Mouse (Mus musculus) forebrain, embryonic 13.5 days (tissue): ENCODE data around the gene Msh4. TPM values are rescaled to one million over a fixed set of nuclear protein-coding genes. Genes with fewer than 3 reads are reported as not detected.

Experiments used
- ATAC-seq: fragments of 200-750 bp; cut with Nextera tagmentation; 2 replicates; pipeline ENCODE4 v1.8.0; 2017
- H3K27ac ChIP-seq: fragments of 300-500 bp; sonication (generic); 2 replicates; pipeline ENCODE4 v1.5.1; 2015; ENCODE audit warnings: inconsistent platforms, mild to moderate bottlenecking, moderate library complexity
- H3K27me3 ChIP-seq: fragments of 300-500 bp; sonication (generic); 2 replicates; pipeline ENCODE4 v1.6.1; 2015; ENCODE audit warnings: mild to moderate bottlenecking, inconsistent platforms
- H3K36me3 ChIP-seq: fragments of 300-500 bp; sonication (generic); 2 replicates; pipeline ENCODE4 v1.6.1; 2015; ENCODE audit warnings: mild to moderate bottlenecking, inconsistent platforms; ENCODE audit not compliant: poor library complexity, severe bottlenecking
- H3K4me1 ChIP-seq: fragments of 300-500 bp; sonication (generic); 2 replicates; pipeline ENCODE4 v1.6.1; 2015; ENCODE audit warnings: inconsistent platforms
- H3K4me2 ChIP-seq: fragments of 300-500 bp; sonication (generic); 2 replicates; pipeline ENCODE4 v1.6.1; 2015; ENCODE audit warnings: inconsistent platforms, mild to moderate bottlenecking, moderate library complexity
- H3K4me3 ChIP-seq: fragments of 300-500 bp; sonication (generic); 2 replicates; pipeline ENCODE4 v1.5.1; 2015; ENCODE audit warnings: mild to moderate bottlenecking, inconsistent platforms
- H3K9ac ChIP-seq: fragments of 300-500 bp; sonication (generic); 2 replicates; pipeline ENCODE4 v1.6.1; 2015; ENCODE audit warnings: mild to moderate bottlenecking, inconsistent platforms
- H3K9me3 ChIP-seq: fragments of 300-500 bp; sonication (generic); replicated peaks from 2 replicates; pipeline ENCODE4 v1.6.1; 2016; ENCODE audit warnings: inconsistent platforms
- WGBS: fragments of 180-500 bp; shearing (Covaris S2); methylation state at CpG from one replicate; pipeline ENCODE4 v1.1.7; 2015; 5-methylcytosine and 5-hydroxymethylcytosine counted together
- polyA plus RNA-seq: library from polyadenylated mRNA; unstranded; fragments of >200 nt; fragmentation: Nextera tagmentation; extraction: Ambion mirVana; gene quantifications from 2 replicates; pipeline ENCODE4 v1.2.1, GENCODE M21; 2015

Msh4 gene
- polyA plus RNA-seq, 1 experiment from 2014 or later = 0.13 TPM

- H3K4me1 ChIP-seq = peaks cover 28% of the 10 kb centered on the region
- H3K4me2 ChIP-seq = no peak overlapping the region
- 86% methylated on average over 49 of the region's 49 CpGs for WGBS
- H3K27me3 ChIP-seq = no peaks in the 10 kb centered on the region
- H3K9ac ChIP-seq = no peak overlapping the region
- peak; percentile 31 for ATAC-seq
- no peak overlapping the region for H3K4me3 ChIP-seq
- no peak overlapping the region for H3K27ac ChIP-seq
- no peaks in the 10 kb centered on the region for H3K9me3 ChIP-seq
- peaks cover 73% of the 10 kb centered on the region for H3K36me3 ChIP-seq
These were observed 445 bp downstream of the Msh4 start for GRCm38 (mm10) chr3:153905251-153906135.

- H3K4me3 ChIP-seq = no peak overlapping the region
- no peaks in the 10 kb centered on the region for H3K27me3 ChIP-seq
- 68% methylated on average over 6 of the region's 6 CpGs for WGBS
- H3K9me3 ChIP-seq = no peaks in the 10 kb centered on the region
- no peak overlapping the region for H3K4me2 ChIP-seq
- H3K27ac ChIP-seq = no peak overlapping the region
- H3K4me1 ChIP-seq = peaks cover 19% of the 10 kb centered on the region
- 0 out of 2 replicates have a peak, but pooled peaks have one; percentile 31 for ATAC-seq
- no peak overlapping the region for H3K9ac ChIP-seq
- peaks cover 64% of the 10 kb centered on the region for H3K36me3 ChIP-seq
These were observed 1.4 kb downstream of the Msh4 start for GRCm38 (mm10) chr3:153904586-153904985.

GRCm38 (mm10) chr3:153902595-153902994 lies 3.3 kb downstream of the Msh4 start:
- WGBS = 71% methylated on average over 3 of the region's 3 CpGs
- H3K27ac ChIP-seq = no peak overlapping the region
- no peak for ATAC-seq
- H3K4me3 ChIP-seq = no peak overlapping the region
- peaks cover 44% of the 10 kb centered on the region for H3K36me3 ChIP-seq
- H3K4me2 ChIP-seq = no peak overlapping the region
- H3K27me3 ChIP-seq = no peaks in the 10 kb centered on the region
- H3K9ac ChIP-seq = no peak overlapping the region
- no peaks in the 10 kb centered on the region for H3K9me3 ChIP-seq
- no peaks in the 10 kb centered on the region; the same call in 1 of the 2 replicates for H3K4me1 ChIP-seq

- no peaks in the 10 kb centered on the region for H3K9me3 ChIP-seq
- H3K4me1 ChIP-seq = no peaks in the 10 kb centered on the region
- no peak for ATAC-seq
- no peaks in the 10 kb centered on the region for H3K27me3 ChIP-seq
- H3K27ac ChIP-seq = no peak overlapping the region
- H3K36me3 ChIP-seq = peaks cover 38% of the 10 kb centered on the region
- no peak overlapping the region for H3K9ac ChIP-seq
- H3K4me2 ChIP-seq = no peak overlapping the region
- no peak overlapping the region for H3K4me3 ChIP-seq
- WGBS = 74% methylated on average over 1 of the region's 1 CpGs
These were observed 4.0 kb downstream of the Msh4 start for GRCm38 (mm10) chr3:153901904-153902303.

GRCm38 (mm10) chr3:153897216-153897615 lies 8.7 kb downstream of the Msh4 start:
- no peaks in the 10 kb centered on the region for H3K9me3 ChIP-seq
- no peaks in the 10 kb centered on the region for H3K4me1 ChIP-seq
- WGBS = 80% methylated on average over 6 of the region's 6 CpGs
- ATAC-seq = no peak
- H3K9ac ChIP-seq = no peak overlapping the region
- H3K27me3 ChIP-seq = no peaks in the 10 kb centered on the region
- no peaks in the 10 kb centered on the region for H3K36me3 ChIP-seq
- no peak overlapping the region for H3K4me3 ChIP-seq
- H3K27ac ChIP-seq = no peak overlapping the region
- no peak overlapping the region for H3K4me2 ChIP-seq

- H3K9me3 ChIP-seq = no peaks in the 10 kb centered on the region
- no peak overlapping the region for H3K9ac ChIP-seq
- H3K27ac ChIP-seq = no peak overlapping the region
- no peak overlapping the region for H3K4me3 ChIP-seq
- H3K4me2 ChIP-seq = no peak overlapping the region
- WGBS = 79% methylated on average over 3 of the region's 3 CpGs
- H3K36me3 ChIP-seq = no peaks in the 10 kb centered on the region
- no peak for ATAC-seq
- H3K4me1 ChIP-seq = no peaks in the 10 kb centered on the region
- H3K27me3 ChIP-seq = no peaks in the 10 kb centered on the region
These were observed 10.5 kb downstream of the Msh4 start for GRCm38 (mm10) chr3:153895454-153895853.

- H3K4me3 ChIP-seq = no peak overlapping the region
- H3K9ac ChIP-seq = no peak overlapping the region
- no peaks in the 10 kb centered on the region for H3K4me1 ChIP-seq
- H3K9me3 ChIP-seq = no peaks in the 10 kb centered on the region
- no peak overlapping the region for H3K4me2 ChIP-seq
- no peaks in the 10 kb centered on the region for H3K27me3 ChIP-seq
- no peak overlapping the region for H3K27ac ChIP-seq
- WGBS = 77% methylated on average over 8 of the region's 8 CpGs
- no peaks in the 10 kb centered on the region for H3K36me3 ChIP-seq
- ATAC-seq = no peak
These were observed 16.7 kb downstream of the Msh4 start for GRCm38 (mm10) chr3:153889188-153889781.

GRCm38 (mm10) chr3:153888141-153888540 lies 17.8 kb downstream of the Msh4 start:
- Histone ChIP-seq H3K9ac (no peak overlapping the region), H3K4me3 (no peak overlapping the region), H3K4me1 (no peaks in the 10 kb centered on the region), H3K27ac (no peak overlapping the region), H3K4me2 (no peak overlapping the region), H3K27me3 (no peaks in the 10 kb centered on the region), H3K36me3 (no peaks in the 10 kb centered on the region), H3K9me3 (no peaks in the 10 kb centered on the region)
- WGBS = 83% methylated on average over 6 of the region's 6 CpGs
- no peak for ATAC-seq

- Histone ChIP-seq H3K4me1 (no peaks in the 10 kb centered on the region), H3K27me3 (no peaks in the 10 kb centered on the region), H3K9ac (no peak overlapping the region), H3K9me3 (no peaks in the 10 kb centered on the region), H3K36me3 (no peaks in the 10 kb centered on the region), H3K4me3 (no peak overlapping the region), H3K27ac (no peak overlapping the region), H3K4me2 (no peak overlapping the region)
- no peak for ATAC-seq
These were observed 19.6 kb downstream of the Msh4 start for GRCm38 (mm10) chr3:153886296-153886695.

GRCm38 (mm10) chr3:153871396-153871795 lies 34.5 kb downstream of the Msh4 start:
- no peak for ATAC-seq
- H3K9ac ChIP-seq = no peak overlapping the region
- no peaks in the 10 kb centered on the region for H3K4me1 ChIP-seq
- no peak overlapping the region for H3K27ac ChIP-seq
- 89% methylated on average over 5 of the region's 5 CpGs for WGBS
- no peaks in the 10 kb centered on the region for H3K9me3 ChIP-seq
- no peak overlapping the region for H3K4me3 ChIP-seq
- H3K27me3 ChIP-seq = no peaks in the 10 kb centered on the region
- H3K4me2 ChIP-seq = no peak overlapping the region
- no peaks in the 10 kb centered on the region for H3K36me3 ChIP-seq

GRCm38 (mm10) chr3:153867149-153868136 lies 38.5 kb downstream of the Msh4 start:
- H3K4me3 ChIP-seq = no peak overlapping the region
- 62% methylated on average over 14 of the region's 14 CpGs for WGBS
- ATAC-seq = no peak

More at GRCm38 (mm10) chr3:153867149-153868136, 38.5 kb downstream of the Msh4 start:
- Histone ChIP-seq H3K9me3 (no peaks in the 10 kb centered on the region), H3K4me2 (no peak overlapping the region), H3K36me3 (no peaks in the 10 kb centered on the region), H3K4me1 (no peaks in the 10 kb centered on the region), H3K27ac (no peak overlapping the region), H3K9ac (no peak overlapping the region), H3K27me3 (no peaks in the 10 kb centered on the region)
